Mouse (Mus musculus) layer of hippocampus, adult 18-20 months (tissue): Measurements from ENCODE around the gene Sema4d. TPM values are rescaled to one million over a fixed set of nuclear protein-coding genes. Genes with fewer than 3 reads are reported as not detected.

Experiments used
- DNase-seq, 2 experiments: peaks; one replicate each; pipeline ENCODE4 v3.0.0; 2022; ENCODE audit warnings: low spot score in 2 of 2
- total RNA-seq, 2 experiments: library from RNA; stranded (reverse); gene quantifications; 2 replicates each; pipeline ENCODE4 v1.2.3; 2021

The Sema4d gene
- total RNA-seq, 2 experiments from 2014 or later, result 78.8 to 79.1 TPM

- DNase-seq, result no peak
Measured at GRCm38 (mm10) chr13:51778983-51779962, 14.3 kb downstream of the Sema4d start.

DNA sequence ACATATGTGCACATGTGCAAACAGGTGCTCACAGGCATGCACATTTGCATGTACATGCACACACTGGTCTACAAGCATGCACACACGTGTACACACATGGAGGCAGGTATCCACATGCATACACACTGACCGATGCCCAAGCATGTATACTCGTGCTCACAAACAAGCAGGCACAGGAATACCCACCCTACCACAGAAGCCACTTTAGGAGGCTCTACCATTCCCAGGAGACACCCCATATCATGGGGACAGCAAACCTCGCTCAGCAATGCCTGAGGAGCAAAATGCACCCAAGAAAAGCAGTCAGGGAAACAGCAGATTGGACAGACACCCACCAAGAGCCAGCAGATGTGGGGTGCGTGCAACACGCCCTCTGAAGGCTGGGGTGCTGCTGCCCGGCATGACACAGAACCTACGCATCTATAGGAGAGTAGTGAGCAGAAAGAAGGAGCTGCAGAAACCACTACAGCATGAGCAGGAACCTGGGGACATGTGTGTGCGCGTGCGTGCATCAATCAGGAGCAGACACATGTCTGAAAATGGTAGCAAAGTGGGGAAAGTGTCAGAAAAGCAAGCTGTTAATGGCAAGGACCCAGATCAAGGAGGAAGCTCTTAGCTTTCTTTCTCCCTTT, 15.1 kb downstream of the Sema4d start:
- peak in 1 of 2 experiments; percentile 70 for DNase-seq

DNA sequence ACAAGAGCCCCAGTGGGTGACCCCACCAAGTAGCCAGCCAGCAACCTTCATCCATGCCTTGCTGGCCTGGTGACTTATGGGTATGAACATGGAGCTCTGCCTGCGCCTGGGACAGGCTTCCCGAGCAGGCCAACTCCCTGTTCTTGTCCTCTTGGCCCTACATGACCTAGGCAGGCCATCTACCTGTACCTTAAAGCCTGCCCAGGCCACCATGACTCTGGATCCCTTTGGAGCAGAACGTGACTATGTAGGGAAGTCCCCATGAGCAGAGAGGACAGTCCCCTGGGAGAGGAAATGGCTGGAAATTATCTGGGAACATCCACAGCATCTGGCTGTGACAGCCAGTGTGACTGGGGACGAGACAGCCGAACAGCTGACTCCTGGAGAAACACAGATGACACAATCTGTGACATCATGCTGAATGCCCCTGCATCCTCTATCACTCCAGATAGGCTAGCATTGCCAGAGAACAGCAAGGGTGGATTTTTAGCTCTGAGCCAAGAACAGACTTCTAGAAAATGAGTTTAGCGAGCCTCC, 15.7 kb downstream of the Sema4d start:
- DNase-seq, result peak in 1 of 2 experiments; percentile 77

GRCm38 (mm10) chr13:51777048-51777737, 16.4 kb downstream of the Sema4d start:
- peak; percentile 78 to 85 for DNase-seq

DNA sequence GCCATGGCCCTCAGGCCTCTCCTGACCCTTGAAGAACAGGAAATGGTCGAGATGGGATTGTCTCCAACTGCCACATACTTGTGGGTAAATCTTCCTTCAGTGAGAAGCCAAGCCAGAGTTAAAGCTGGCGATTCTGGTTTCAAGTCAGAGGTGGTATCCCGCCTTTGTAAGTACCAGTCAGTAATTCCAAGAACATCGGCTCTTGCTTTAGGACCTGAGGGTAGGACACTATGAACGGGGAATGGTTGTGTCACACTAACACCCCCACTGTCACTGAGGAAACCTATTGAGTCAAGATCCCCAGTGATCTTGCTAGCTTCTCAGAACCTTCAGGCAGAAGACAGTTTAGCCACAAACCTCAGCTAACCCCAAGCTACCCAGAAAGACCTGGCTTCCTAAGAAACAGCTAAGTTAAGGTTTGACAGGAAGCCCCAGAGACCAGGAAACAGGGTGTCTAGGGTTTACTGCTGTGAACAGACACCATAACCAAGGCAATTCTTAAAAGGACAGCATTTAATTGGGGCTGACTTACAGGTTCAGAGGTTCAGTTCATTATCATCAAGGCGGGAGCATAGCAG, 17.3 kb downstream of the Sema4d start:
- no peak for DNase-seq

GRCm38 (mm10) chr13:51771802-51772206, 21.7 kb downstream of the Sema4d start:
- peak in 1 of 2 experiments; percentile 77 for DNase-seq

- no peak for DNase-seq
Measured at GRCm38 (mm10) chr13:51770647-51771427, 22.7 kb downstream of the Sema4d start.

DNA sequence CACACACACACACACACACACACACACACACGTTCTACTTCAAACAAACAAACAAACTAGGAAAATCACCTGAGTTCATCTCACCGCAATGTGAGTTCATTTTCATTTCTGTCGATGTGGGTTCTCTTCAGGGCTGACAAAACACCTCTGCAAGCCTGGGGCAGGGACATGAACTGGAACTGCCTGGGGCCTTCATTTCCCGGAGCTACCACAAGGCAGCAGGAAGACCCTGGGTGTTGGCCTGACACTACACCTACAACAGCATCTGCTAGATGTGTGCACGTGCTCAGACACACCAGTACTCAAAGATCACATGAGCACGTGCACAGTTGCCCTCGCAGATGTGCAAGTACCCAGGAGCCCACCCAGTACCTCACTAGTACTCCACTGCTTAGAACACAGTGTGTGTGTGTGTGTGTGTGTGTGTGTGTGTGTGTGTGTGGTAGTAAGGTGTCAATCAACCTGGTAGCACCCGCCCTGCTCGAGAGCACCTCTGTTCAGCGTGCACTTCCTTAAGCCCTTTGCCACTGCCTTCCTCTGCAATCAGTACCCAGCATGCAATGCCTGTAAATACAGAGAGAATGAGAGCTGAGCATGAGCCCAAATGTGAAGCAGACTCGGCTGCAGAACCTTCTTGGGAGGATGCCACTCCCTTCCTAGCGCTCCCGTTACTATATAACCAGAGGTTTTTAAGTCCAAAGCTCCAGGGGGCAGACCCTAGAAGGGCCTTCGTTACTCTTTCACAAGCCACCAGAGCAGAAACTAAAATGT, 25.4 kb downstream of the Sema4d start:
- no peak for DNase-seq

DNA sequence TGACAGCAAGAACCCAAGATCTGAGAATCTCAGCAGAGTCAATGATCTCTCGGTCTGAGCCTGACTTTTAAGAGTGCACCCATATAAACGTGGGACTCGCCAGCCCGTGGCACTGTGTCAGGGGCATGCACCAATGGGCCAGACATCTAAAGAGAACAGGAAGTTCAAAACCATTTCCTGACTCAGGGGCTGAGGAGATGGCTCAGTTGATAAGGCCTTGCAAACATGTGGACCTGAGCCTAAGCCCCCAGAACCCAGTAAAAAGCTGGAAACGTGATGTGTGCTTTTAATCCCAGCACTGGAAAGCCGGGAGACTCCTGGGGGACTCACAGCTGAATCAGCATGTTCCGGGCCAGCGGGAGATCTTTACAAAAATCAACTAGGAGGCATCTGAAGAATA, 26.0 kb downstream of the Sema4d start:
- DNase-seq, result no peak

GRCm38 (mm10) chr13:51766756-51767155, 26.8 kb downstream of the Sema4d start:
- DNase-seq, result no peak

DNA sequence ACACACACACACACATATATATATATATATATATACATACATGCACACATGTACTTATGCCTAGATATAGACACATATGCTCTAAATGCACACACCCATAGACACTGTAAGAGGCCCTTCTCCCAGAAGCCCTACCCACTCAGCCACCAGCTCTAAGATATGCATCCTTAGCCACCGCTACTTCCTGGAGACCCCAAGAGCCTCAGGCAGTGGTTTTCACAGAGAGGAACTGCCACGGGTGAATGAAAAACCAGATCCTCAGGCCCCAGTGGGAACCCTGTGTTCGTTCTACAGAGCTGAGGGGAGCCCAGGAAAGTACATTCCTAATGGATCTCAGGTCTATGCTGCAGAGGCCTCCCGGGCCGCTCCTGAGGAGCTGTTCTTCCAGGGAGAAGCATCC, 28.2 kb downstream of the Sema4d start:
- no peak for DNase-seq

DNA sequence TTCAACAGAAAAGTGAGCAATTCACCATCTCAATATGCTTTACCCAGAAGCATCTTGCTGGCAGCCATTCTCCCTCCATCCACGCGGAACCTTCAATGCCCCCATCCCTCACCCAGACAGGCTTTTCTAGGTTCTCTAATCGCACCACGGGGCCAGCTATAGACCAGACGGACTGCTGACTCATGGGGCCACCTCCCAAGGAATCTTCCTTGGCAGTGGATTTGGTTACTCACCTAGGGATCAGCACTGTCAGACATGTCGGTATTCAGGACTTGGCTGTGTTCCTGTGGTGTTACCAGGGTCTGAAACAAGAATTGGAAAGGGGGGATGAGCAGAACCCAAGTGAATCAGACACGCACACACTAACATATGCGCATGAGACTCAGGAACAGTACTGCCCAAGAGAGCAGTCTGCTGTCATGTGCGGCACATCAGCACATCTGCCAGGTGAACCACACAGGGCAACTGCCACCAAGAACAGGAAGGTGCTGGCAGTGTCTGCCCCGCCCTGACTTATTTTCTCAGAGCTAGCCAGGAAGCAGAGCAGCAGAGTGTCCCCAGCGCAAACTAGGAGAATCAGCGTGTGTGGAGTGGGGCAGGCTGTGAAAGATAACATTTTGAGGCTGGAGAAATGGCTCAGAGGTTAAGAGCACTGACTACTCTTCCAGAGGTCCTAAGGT, 30.4 kb downstream of the Sema4d start:
- DNase-seq, result no peak

GRCm38 (mm10) chr13:51761186-51761813, 32.2 kb downstream of the Sema4d start:
- DNase-seq, result no peak

- no peak for DNase-seq
Measured at GRCm38 (mm10) chr13:51759256-51759987, 34.1 kb downstream of the Sema4d start.

DNA sequence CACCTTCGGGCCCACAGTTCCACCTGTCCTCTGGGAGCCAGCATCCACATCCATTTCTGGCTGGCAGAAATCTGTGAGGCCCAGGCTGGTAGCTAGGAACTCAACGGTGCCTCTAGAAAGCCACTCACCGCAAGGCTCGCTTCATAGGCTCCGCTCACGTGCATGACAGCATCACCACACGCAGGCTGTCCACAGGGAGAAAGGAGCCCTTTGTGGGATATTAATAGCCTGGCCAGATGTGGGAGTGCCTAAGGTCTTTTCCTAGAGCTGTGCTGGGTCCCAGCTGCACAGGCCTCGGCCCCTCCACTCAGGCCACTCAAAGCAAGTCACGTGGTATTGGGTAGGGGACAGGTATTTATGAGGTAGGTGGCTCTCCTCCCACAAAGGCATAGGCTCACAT, 35.1 kb downstream of the Sema4d start:
- DNase-seq, result no peak

DNA sequence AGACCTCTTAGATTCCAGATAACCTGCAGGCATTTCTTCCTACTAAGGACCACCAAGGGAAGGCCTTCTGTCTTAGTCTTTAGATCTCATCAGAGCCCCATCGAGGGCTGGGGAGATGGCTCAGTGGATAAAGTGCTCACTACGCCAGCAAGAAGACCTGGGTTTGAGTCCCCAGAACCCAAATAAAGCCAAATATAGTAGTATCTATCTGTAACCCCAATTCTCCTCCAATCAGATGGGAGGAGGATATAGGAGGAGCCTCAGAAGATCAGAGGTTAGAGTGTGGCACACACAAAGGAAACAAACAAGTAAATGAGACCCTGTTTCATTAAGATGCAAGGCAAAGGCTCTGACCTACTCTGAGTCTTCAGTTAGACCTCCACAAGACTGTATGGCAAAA, 36.4 kb downstream of the Sema4d start:
- DNase-seq, result no peak

- no peak for DNase-seq
Measured at GRCm38 (mm10) chr13:51756563-51756962, 37.0 kb downstream of the Sema4d start.

GRCm38 (mm10) chr13:51756019-51756418, 37.5 kb downstream of the Sema4d start:
- DNase-seq, result no peak
